Mouse (Mus musculus) 3134 (cell line): ENCODE results near the gene Zbed5.
"Not testable (repeated sequence)": the region's sequence is repeated elsewhere in the genome, so short reads cannot be mapped to it uniquely, and the experiment has no call there.

Source experiments
- DNase-seq: peaks from one replicate; pipeline ENCODE4 v3.0.0-alpha.2; 2011; ENCODE audit warnings: low spot score; ENCODE audit not compliant: insufficient read length; ENCODE audit errors: extremely low read depth

The Zbed5 gene

GRCm38 (mm10) chr5:129895198-129896088, at the start of gene Zbed5:
Zbed5 (plus strand) TSS chr5:129895723.
- peak; percentile 86 for DNase-seq

- DNase-seq, result peak; percentile 94
Measured at GRCm38 (mm10) chr5:129846752-129847557, 48.6 kb upstream of the Zbed5 start, which contains the start of gene Sumf2. Sumf2 (plus strand) TSS chr5:129846986.

GRCm38 (mm10) chr5:129847558-129847820, 48.0 kb upstream of the Zbed5 start:
- DNase-seq, result no peak

GRCm38 (mm10) chr5:129855163-129855562, 40.4 kb upstream of the Zbed5 start:
- no peak for DNase-seq

GRCm38 (mm10) chr5:129856414-129856813, 39.1 kb upstream of the Zbed5 start:
- DNase-seq, result no peak

- no peak for DNase-seq
Measured at GRCm38 (mm10) chr5:129862325-129862724, 33.2 kb upstream of the Zbed5 start.

- DNase-seq, result no peak
Measured at GRCm38 (mm10) chr5:129864467-129864866, 31.1 kb upstream of the Zbed5 start.

GRCm38 (mm10) chr5:129865841-129866240, 29.7 kb upstream of the Zbed5 start:
- no peak for DNase-seq

GRCm38 (mm10) chr5:129869238-129869995, 26.1 kb upstream of the Zbed5 start:
- no peak for DNase-seq

- DNase-seq, result no peak
Measured at GRCm38 (mm10) chr5:129871238-129871637, 24.3 kb upstream of the Zbed5 start.

GRCm38 (mm10) chr5:129873942-129874341, 21.6 kb upstream of the Zbed5 start:
- no peak for DNase-seq

GRCm38 (mm10) chr5:129875098-129875497, 20.4 kb upstream of the Zbed5 start:
- no peak for DNase-seq

GRCm38 (mm10) chr5:129877731-129878455, 17.6 kb upstream of the Zbed5 start:
- no peak for DNase-seq

GRCm38 (mm10) chr5:129878946-129879345, 16.6 kb upstream of the Zbed5 start:
- peak; percentile 43 for DNase-seq

- DNase-seq, result no peak
Measured at GRCm38 (mm10) chr5:129879888-129880287, 15.6 kb upstream of the Zbed5 start.

GRCm38 (mm10) chr5:129886271-129886670, 9.3 kb upstream of the Zbed5 start:
- DNase-seq, result no peak

GRCm38 (mm10) chr5:129886911-129887636, 8.4 kb upstream of the Zbed5 start, which contains the start of gene Chchd2:
Chchd2 (minus strand) TSS chr5:129887470.
- peak; percentile 90 for DNase-seq

GRCm38 (mm10) chr5:129890390-129890789, 5.1 kb upstream of the Zbed5 start:
- not testable (repeated sequence) for DNase-seq

- no peak for DNase-seq
Measured at GRCm38 (mm10) chr5:129898449-129898848, 2.9 kb downstream of the Zbed5 start, which contains the start of gene Phkg1. Phkg1 (minus strand) TSS chr5:129898549.

GRCm38 (mm10) chr5:129907775-129908174, 12.3 kb downstream of the Zbed5 start:
- DNase-seq, result no peak
